Mouse (Mus musculus) lung, adult 18-20 months (tissue): ENCODE data around the gene Wnk4.
A peak's percentile ranks its signal among the peaks of the same experiment; 100 is the strongest.

ENCODE experiments used
- DNase-seq, 2 experiments: peaks; one replicate each; pipeline ENCODE4 v3.0.0; 2022; ENCODE audit warnings: mixed read lengths in 2 of 2

Wnk4 gene

GRCm38 (mm10) chr11:101245071-101245470 lies 15.3 kb upstream of the Wnk4 start:
- DNase-seq, result peak in 1 of 2 experiments; percentile 40

DNA sequence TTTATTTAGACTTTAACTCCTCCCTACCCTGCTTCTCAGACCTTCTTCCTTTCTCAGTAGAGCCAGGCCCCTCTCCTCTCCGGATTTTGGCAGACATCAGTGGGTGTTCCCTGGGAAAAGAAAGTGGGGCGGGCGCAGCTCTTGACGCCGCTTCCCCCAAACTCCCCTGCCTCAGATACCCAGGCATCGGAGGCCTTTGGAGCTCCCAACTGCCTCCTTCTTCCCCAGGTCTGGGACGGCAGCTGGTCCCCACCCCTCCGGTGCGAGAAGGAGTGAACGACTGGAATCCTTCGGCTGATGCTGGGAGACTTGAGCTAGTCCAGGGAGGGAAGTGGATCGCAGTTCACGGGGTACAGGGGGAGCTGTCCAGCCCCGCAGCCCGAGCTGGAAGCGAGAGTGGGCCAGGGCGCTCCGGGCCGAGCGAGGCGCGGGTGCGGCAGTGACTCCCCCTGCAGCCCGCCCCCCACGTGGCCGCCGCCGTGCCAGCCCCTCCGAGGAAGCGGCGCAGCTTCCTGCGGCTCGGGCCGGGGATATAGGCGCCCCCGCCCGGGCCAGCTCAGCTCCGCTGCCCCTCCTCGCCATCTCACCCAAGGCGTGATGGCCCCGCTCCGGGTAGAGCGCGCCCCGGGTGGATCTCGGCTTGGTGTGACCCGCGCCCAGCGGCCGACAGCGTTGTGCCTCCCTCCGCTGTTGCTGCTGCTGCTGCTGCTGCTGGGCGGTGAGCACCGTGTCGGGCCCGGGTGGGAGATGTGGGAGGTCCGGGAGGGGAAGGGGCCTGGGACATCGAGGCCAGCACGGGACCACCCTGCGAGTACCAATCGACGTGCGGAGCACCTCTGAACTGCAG lies 14.3 kb upstream of the Wnk4 start, which contains the start of gene Ramp2:
TSS of gene Ramp2 (plus strand) at position 174 of the 847 bp plus-strand sequence.
- peak; percentile 78 to 85 for DNase-seq

GRCm38 (mm10) chr11:101246702-101247012 lies 13.7 kb upstream of the Wnk4 start:
- no peak for DNase-seq

DNA sequence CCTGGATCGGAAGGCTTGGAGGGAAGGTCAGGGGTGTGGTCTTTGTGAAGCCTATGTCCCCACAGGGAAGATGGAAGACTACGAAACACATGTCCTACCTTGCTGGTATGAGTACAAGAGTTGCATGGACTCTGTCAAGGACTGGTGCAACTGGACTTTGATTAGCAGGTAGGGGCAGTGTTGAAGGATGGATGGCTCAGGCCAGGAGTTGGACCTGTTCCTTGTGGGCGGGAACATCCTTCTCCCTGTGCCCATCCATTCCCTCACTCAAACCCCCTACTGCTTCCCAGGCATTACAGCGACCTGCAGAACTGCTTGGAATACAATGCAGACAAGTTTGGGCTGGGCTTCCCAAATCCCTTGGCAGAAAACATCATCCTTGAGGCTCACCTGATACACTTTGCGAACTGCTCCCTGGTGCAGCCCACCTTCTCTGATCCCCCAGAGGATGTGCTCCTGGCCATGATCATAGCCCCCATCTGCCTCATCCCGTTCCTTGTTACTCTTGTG lies 12.8 kb upstream of the Wnk4 start:
- DNase-seq, result no peak

DNA sequence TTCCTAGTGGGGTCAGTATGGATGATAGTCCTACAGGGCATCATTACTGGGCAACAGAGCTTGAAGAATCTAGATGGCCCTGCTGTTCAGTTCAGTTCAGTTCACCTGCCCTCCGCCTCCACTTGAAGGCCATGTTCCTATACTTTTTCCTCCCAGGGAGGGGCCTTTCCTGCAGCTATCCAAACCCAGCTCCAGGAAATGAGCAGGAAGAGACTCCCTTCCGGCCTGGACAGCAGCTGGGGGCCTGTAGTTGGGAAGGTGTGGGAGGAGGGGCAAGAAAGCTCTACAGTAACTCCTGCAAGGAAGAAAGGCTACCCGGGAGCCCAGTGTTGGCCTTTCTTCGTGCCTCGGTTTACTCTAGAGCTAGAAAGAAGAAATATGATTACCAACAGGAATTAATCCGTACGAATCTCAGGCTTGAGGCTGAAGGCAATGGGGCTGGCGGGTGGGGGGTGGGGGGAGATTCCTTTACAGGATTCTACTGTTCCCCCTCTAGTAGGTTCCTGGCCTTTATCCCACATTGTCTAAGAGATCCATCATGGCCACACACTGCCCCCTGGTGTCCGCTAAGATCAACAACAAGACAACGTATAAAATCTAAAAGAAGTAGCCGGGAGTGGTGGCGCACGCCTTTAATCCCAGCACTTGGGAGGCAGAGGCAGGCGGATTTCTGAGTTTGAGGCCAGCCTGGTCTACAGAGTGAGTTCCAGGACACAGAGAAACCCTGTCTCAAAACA lies 11.9 kb upstream of the Wnk4 start:
- DNase-seq, result peak; percentile 69 to 81

DNA sequence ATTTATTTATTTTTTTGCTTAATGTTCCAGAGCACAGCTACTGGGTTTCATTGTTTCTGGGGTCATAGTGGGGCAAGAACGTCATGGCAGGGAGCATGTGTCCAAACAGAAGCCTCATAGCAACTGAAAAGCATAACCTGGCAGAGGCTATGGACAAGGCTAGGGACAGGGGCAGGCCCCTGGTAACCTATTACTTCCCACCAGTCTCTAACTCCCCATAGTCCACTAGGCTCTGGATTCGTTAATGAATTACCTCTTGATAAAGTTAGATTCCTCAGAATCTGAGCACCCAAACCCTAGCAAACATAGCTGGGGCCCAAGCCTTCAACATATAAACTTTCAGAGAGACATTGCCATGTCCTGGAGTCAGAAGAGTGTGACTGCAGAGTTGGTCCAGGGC lies 9.3 kb upstream of the Wnk4 start:
- no peak for DNase-seq

GRCm38 (mm10) chr11:101252941-101253340 lies 7.4 kb upstream of the Wnk4 start:
- no peak for DNase-seq

DNA sequence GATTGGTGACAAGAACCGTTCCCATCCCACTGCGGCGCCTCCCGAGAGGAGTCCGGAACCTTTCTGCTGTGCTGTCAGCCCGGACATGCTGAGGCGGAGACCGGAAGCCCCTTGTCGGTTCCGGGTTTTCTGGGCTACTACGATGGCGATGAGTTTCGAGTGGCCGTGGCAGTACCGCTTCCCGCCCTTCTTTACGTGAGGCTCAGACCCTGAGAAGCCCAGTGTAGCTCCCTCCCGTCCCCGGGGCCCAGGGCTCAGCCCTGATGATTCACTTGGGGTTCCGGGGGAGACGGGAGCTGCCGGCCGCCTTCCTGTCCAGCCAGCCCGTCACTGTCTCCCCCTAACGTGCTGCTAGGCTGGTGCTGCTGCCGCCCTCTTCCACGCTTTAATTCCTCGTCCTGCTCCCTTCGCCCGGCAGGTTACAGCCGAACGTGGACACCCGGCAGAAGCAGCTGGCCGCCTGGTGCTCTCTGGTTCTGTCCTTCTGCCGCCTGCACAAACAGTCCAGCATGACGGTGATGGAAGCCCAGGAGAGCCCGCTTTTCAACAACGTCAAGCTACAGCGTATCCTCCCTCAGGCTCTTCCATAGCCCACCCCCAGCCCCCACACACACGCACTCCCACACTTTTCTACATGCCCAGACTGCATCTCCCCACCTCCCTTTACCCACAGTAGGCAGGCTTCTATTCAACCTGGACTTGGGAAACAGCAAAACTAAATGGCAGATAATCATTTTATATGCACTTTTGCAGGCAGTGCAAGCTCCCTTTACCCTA lies 6.6 kb upstream of the Wnk4 start, which contains the start of gene Vps25:
TSS of gene Vps25 (plus strand) at position 95 of the 777 bp plus-strand sequence.
- peak; percentile 85 to 88 for DNase-seq

GRCm38 (mm10) chr11:101255826-101256775 lies 4.3 kb upstream of the Wnk4 start:
- no peak for DNase-seq

DNA sequence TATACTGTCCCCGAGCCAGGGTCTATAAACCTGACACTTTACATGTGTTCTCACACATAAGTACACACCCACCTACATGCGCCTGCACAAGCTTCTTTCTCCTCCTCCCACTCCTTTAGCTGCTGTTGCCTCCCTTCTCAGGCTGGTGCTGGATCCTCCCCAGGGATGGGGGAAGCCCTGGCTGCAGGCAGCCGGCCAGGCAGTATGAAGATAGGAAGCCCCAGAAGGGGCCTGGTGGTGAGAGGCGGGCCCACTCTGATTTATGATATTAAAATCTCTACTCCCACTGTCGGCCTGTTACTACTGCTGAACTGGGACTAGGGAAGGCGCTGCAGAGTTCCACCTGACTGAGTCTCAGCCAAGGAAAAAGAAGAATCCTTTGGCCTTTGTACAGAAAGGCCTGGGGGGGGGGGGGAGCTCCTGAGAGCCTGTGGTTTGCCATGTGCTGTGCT lies 1.1 kb upstream of the Wnk4 start:
- no peak for DNase-seq

DNA sequence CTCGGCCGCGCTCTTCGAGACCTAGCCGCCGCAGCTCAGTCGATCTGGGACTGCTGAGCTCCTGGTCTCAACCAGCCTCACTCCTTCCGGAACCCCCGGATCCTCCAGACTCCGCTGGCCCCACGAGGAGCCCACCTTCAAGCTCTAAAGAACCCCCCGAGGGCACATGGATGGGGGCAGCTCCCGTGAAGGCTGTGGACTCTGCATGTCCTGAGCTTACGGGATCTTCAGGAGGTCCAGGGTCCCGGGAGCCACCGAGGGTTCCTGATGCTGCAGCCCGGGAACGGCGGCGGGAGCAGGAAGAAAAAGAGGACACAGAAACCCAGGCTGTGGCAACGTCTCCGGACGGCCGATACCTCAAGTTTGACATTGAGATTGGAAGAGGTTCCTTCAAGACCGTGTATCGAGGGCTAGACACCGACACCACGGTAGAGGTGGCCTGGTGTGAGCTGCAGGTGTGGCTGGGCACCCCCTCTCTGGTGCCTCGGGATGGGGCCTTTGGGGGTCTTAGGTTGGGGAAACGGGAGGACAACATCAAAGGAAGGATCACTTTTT lies 536 bp downstream of the Wnk4 start:
- no peak for DNase-seq

- DNase-seq, result no peak
Observed at GRCm38 (mm10) chr11:101262272-101262967, 2.1 kb downstream of the Wnk4 start.

GRCm38 (mm10) chr11:101263138-101263988 lies 3.0 kb downstream of the Wnk4 start:
- no peak for DNase-seq

DNA sequence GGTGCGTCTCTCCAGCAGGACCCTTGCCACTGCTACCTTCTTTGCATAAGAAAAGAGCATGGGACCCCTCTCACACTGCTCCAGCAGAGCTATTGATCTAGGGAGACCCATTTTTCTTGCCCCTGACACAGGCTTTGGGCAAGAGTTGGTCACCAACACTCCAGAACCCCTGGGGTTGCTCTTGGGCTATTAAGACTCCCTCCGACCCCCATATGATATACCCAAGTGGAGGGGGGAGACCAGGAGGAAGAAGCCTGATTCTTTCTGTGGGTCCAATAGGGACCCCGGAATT lies 3.6 kb downstream of the Wnk4 start:
- no peak for DNase-seq

GRCm38 (mm10) chr11:101264954-101265471 lies 4.6 kb downstream of the Wnk4 start:
- DNase-seq, result no peak

DNA sequence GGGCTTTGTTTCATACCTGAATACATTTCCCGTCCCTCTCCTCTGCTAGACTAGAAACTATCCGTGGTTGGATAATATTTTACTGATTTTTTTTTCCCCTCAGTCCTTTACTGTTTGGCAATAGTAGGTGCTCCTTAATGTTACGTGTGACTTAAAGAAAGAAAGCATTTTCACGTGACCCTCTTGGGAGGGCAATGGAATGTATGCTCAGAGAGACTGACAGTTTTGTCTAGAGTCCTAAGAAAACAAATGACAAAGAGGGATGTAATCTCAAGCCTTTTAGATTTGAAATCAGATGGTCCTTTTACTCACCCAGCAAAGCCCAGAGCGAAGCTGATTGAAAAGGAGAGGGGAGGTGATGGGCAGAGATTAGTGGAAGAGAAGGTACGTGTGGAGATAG lies 5.5 kb downstream of the Wnk4 start:
- DNase-seq, result no peak

GRCm38 (mm10) chr11:101269577-101270116 lies 9.3 kb downstream of the Wnk4 start:
- DNase-seq, result no peak

- DNase-seq, result no peak
Observed at GRCm38 (mm10) chr11:101272446-101272845, 12.1 kb downstream of the Wnk4 start.

DNA sequence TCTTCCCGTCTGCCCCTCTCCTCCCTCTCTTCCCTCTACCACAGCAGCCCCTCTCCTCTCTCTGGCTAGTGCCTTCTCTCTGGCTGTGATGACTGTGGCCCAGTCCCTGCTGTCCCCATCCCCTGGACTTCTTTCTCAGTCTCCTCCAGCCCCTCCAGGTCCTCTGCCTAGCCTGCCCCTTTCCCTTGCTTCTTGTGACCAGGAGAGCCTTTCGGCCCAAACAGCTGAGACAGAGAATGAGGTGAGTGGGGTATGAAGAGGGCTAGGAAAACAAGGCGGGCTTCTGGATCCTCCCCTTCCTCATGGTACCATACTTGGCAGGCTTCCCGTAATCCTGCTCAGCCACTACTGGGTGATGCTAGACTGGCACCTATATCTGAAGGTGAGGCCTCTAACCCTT lies 14.9 kb downstream of the Wnk4 start:
- DNase-seq, result no peak
